Mouse (Mus musculus) testis, postnatal 10 days (tissue): ENCODE data around the gene Lao1.

Source experiments
- DNase-seq: peaks from one replicate; pipeline ENCODE4 v3.0.0; 2021; ENCODE audit warnings: low spot score

Gene Lao1

DNA sequence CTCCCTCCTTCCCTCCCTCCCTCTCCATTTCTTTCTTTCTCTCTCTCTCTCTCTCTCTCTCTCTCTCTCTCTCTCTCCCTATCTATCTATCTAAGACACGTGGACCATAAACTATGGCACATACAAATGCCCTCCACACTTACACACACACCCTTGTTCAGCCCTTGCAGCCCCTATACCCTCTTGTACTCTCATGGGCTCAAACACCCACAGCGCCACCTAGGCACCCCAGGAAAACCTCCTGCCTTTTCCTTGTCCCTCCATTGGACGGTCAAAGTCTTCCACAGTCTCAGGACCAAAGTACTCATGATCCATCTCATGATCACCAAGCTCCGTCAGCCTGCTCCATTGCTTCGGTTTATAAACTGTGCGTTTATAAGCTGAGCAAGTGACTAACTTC is 54.2 kb downstream of the Lao1 start:
- DNase-seq = no peak

DNA sequence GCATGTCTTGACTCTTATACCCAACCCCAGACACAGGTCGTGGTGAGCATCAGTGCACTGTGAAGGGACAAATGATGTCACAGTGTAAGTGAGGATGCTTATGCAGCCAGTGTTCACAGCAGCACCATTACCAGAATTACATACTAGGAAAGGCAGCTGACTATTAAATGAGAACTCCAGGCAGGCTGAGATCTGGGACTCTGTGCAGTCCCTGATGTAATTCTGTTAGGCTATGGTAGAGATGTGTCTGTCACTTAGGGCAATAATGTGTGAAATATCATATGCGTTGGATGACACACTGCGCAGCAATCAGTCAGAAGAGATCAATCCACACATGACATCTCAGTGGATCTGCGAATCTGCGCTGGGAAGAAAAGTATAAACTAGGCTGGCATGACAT is 55.7 kb downstream of the Lao1 start:
- DNase-seq = no peak
